Mouse (Mus musculus) CH12.LX (cell line): ENCODE measurements around the gene Pkn2. TPM values are rescaled to one million over a fixed set of nuclear protein-coding genes. Genes with fewer than 3 reads are reported as not detected.

Source experiments
- DNase-seq: peaks from one replicate; pipeline ENCODE4 v3.0.0-alpha.2; 2013; ENCODE audit errors: extremely low read depth
- H3K27ac ChIP-seq: 2 replicates; pipeline ENCODE4 v1.5.1; 2012; ENCODE audit warnings: low read depth, mild to moderate bottlenecking, control low read depth, moderate library complexity; ENCODE audit not compliant: insufficient read depth
- H3K27me3 ChIP-seq: replicated peaks from 2 replicates; pipeline ENCODE3; 2012; ENCODE audit warnings: inconsistent platforms
- H3K36me3 ChIP-seq, 2 experiments: replicated peaks in 1 of 2; 2 replicates each; pipeline versions ENCODE3 to v1.6.1; 2012; ENCODE audit warnings: inconsistent platforms in 1 of 2, low read length in 1 of 2, mild to moderate bottlenecking in 1 of 2, mixed read lengths in 1 of 2, moderate library complexity in 1 of 2; ENCODE audit not compliant: control insufficient read depth in 1 of 2, insufficient read depth in 1 of 2
- H3K4me1 ChIP-seq, 2 experiments: 2 replicates each; pipeline ENCODE4 v1.6.1; 2012; ENCODE audit warnings: inconsistent platforms in 1 of 2, moderate library complexity in 1 of 2; ENCODE audit not compliant: insufficient read depth in 2 of 2, control insufficient read depth in 1 of 2
- H3K4me2 ChIP-seq: 2 replicates; pipeline ENCODE4 v1.6.1; 2012; ENCODE audit warnings: low read depth, mild to moderate bottlenecking, control low read depth; ENCODE audit not compliant: poor library complexity, insufficient read depth, severe bottlenecking
- H3K4me3 ChIP-seq, 3 experiments: fragments of 150-350 bp in 1 of 3; sonication (generic) in 1 of 3; replicated peaks in 1 of 3; 2 replicates each; pipeline versions ENCODE3 to v1.5.1; 2011 to 2012; ENCODE audit warnings: low read depth in 2 of 3, low read length in 2 of 3, mild to moderate bottlenecking in 2 of 3, moderate library complexity in 2 of 3, control low read depth in 1 of 3, improper control_type of control experiment in 1 of 3, inconsistent platforms in 1 of 3, mixed read lengths in 1 of 3; ENCODE audit not compliant: poor library complexity in 1 of 3
- H3K79me2 ChIP-seq: replicated peaks from 2 replicates; pipeline ENCODE4 v1.6.1; 2012; ENCODE audit warnings: mild to moderate bottlenecking, moderate library complexity; ENCODE audit not compliant: control insufficient read depth, poor library complexity, insufficient read depth, severe bottlenecking; ENCODE audit errors: extremely low read depth
- H3K9ac ChIP-seq: 2 replicates; pipeline ENCODE4 v1.6.1; 2012; ENCODE audit warnings: low read depth, mild to moderate bottlenecking, control low read depth, moderate library complexity; ENCODE audit not compliant: insufficient read depth
- H3K9me3 ChIP-seq: replicated peaks from 2 replicates; pipeline ENCODE3; 2012; ENCODE audit warnings: low read length, inconsistent platforms, mixed read lengths
- BHLHE40 ChIP-seq: IDR thresholded peaks from 2 replicates; pipeline ENCODE4 v1.6.1; 2011; ENCODE audit warnings: mild to moderate bottlenecking, low read depth, low read length, improper control_type of control experiment
- CHD1 ChIP-seq: IDR thresholded peaks from 2 replicates; pipeline ENCODE4 v1.6.1; 2012; ENCODE audit warnings: low read depth, low read length, improper control_type of control experiment, inconsistent platforms
- CHD2 ChIP-seq: IDR thresholded peaks from 2 replicates; pipeline ENCODE4 v1.6.1; 2011; ENCODE audit warnings: low read length, improper control_type of control experiment
- CTCF ChIP-seq, 2 experiments: IDR thresholded peaks in 1 of 2; conservative IDR thresholded peaks in 1 of 2; 2 replicates each; pipeline ENCODE4 v1.5.1; 2011 to 2012; ENCODE audit warnings: low read depth in 2 of 2, low read length in 2 of 2, improper control_type of control experiment in 1 of 2, inconsistent platforms in 1 of 2, mild to moderate bottlenecking in 1 of 2, moderate library complexity in 1 of 2
- ELF1 ChIP-seq: IDR thresholded peaks from 2 replicates; pipeline ENCODE4 v1.6.1; 2014; ENCODE audit warnings: low read depth, mild to moderate bottlenecking, inconsistent platforms, low read length, improper control_type of control experiment
- EP300 ChIP-seq: IDR thresholded peaks from 2 replicates; pipeline ENCODE4 v1.6.1; 2011; ENCODE audit warnings: low read length, improper control_type of control experiment
- GABPA ChIP-seq: IDR thresholded peaks from 2 replicates; pipeline ENCODE4 v1.6.1; 2012; ENCODE audit warnings: low read depth, low read length, improper control_type of control experiment, inconsistent platforms; ENCODE audit not compliant: insufficient replicate concordance
- HCFC1 ChIP-seq: IDR thresholded peaks from 2 replicates; pipeline ENCODE4 v1.6.1; 2012; ENCODE audit warnings: low read depth, mild to moderate bottlenecking, inconsistent platforms, low read length, improper control_type of control experiment
- MAFK ChIP-seq: IDR thresholded peaks from 2 replicates; pipeline ENCODE4 v1.6.1; 2011; ENCODE audit warnings: low read length, improper control_type of control experiment; ENCODE audit not compliant: insufficient replicate concordance
- MAZ ChIP-seq: IDR thresholded peaks from 2 replicates; pipeline ENCODE4 v1.6.1; 2012; ENCODE audit warnings: low read depth, mild to moderate bottlenecking, inconsistent platforms, low read length, improper control_type of control experiment, moderate library complexity
- MXI1 ChIP-seq: IDR thresholded peaks from 2 replicates; pipeline ENCODE4 v1.6.1; 2011; ENCODE audit warnings: mild to moderate bottlenecking, low read depth, low read length, improper control_type of control experiment
- NELFE ChIP-seq: IDR thresholded peaks from 2 replicates; pipeline ENCODE4 v1.6.1; 2011; ENCODE audit warnings: low read depth, low read length, improper control_type of control experiment
- POLR2AphosphoS2 ChIP-seq: IDR thresholded peaks from 2 replicates; pipeline ENCODE4 v1.6.1; 2011; ENCODE audit warnings: low read depth, low read length, improper control_type of control experiment
- RAD21 ChIP-seq: IDR thresholded peaks from 2 replicates; pipeline ENCODE4 v1.6.1; 2011; ENCODE audit warnings: low read depth, mild to moderate bottlenecking, low read length, improper control_type of control experiment, moderate library complexity
- TBP ChIP-seq: conservative IDR thresholded peaks from 2 replicates; pipeline ENCODE4 v1.6.1; 2011; ENCODE audit warnings: low read depth, low read length, improper control_type of control experiment
- TCF12 ChIP-seq: IDR thresholded peaks from 2 replicates; pipeline ENCODE4 v1.6.1; 2014; ENCODE audit warnings: low read depth, mild to moderate bottlenecking, inconsistent platforms, low read length, improper control_type of control experiment
- ZC3H11A ChIP-seq: IDR thresholded peaks from 2 replicates; pipeline ENCODE4 v1.6.1; 2012; ENCODE audit warnings: low read depth, mild to moderate bottlenecking, inconsistent platforms, low read length, improper control_type of control experiment
- ZNF384 ChIP-seq: IDR thresholded peaks from 2 replicates; pipeline ENCODE4 v1.6.1; 2012; ENCODE audit warnings: low read depth, low read length, improper control_type of control experiment, inconsistent platforms
- dilution Hi-C: fragments of 300-500 bp; cut with MboI; formaldehyde crosslinking; loops from 2 replicates; pipeline ENCODE4 v1.14.3; 2020; ENCODE audit warnings: low sequenced_read_pairs; ENCODE audit not compliant: extremely low pct_unique_long_range_greater_than_20kb, extremely low pct_ligation_motif_present
- in situ Hi-C: fragments of 300-500 bp; cut with MboI; formaldehyde crosslinking; loops from 3 replicates; pipeline ENCODE4 v1.14.3; 2019; ENCODE audit warnings: low sequenced_read_pairs, low pct_ligation_motif_present, low pct_unique_long_range_greater_than_20kb, mixed read lengths
- polyA plus RNA-seq: library from polyadenylated mRNA; unstranded; fragments of >175 nt; gene quantifications from 2 replicates; pipeline ENCODE4 v1.2.1, GENCODE M21; 2012; ENCODE audit warnings: low read depth; ENCODE audit not compliant: insufficient read length
- total RNA-seq, 2 experiments: library from RNA; depleted of rRNA; stranded (reverse); fragments of 300-350 nt in 1 of 2; fragments of >200 nt in 1 of 2; gene quantifications; 2 replicates each; pipeline ENCODE4 v1.2.3; 2012 to 2014

Gene Pkn2
- total and polyA plus RNA-seq, 3 experiments = 39.5 to 54.3 (median 49.2) TPM

- no peaks in the 10 kb centered on the region for H3K9me3 ChIP-seq
- H3K9ac ChIP-seq = no peak overlapping the region
- no peak for TF ChIP-seq CTCF (conservative IDR thresholded peaks at IDR 0.05 in 1 of 2, IDR thresholded peaks at IDR 0.05 in 1 of 2; ENCODE audit: low read depth in 2 of 2, low read length in 2 of 2)
- no peak for TF ChIP-seq TCF12
- no peak for TF ChIP-seq RAD21
- no peak for TF ChIP-seq ZC3H11A
- no peak for TF ChIP-seq GABPA
- TF ChIP-seq MAZ = no peak
- TF ChIP-seq MAFK = no peak
- TF ChIP-seq CHD1 = no peak
- TF ChIP-seq POLR2AphosphoS2 = no peak
- no peak for TF ChIP-seq NELFE
- TF ChIP-seq, all 38 proteins: peak for 0
- H3K36me3 ChIP-seq = peaks cover 0 to 4% of the 10 kb centered on the region in 2 experiments
- in situ Hi-C loops = no loop called here
- H3K79me2 ChIP-seq = no peaks in the 10 kb centered on the region
- dilution Hi-C loops = no loop called here
- DNase-seq = no peak
- no peaks in the 10 kb centered on the region for H3K4me1 ChIP-seq
- H3K4me3 ChIP-seq = no peak overlapping the region
- no peak overlapping the region for H3K27ac ChIP-seq
- no peaks in the 10 kb centered on the region for H3K27me3 ChIP-seq
- H3K4me2 ChIP-seq = no peak overlapping the region
These were observed 126.5 kb downstream of the Pkn2 start for GRCm38 (mm10) chr3:142755132-142755867.

- no peak overlapping the region for H3K27ac ChIP-seq
- TF ChIP-seq EP300 (no peak), TCF12 (no peak), CHD2 (no peak), ZNF384 (no peak), HCFC1 (no peak), MXI1 (no peak), CTCF (conservative IDR thresholded peaks at IDR 0.05 in 1 of 2, IDR thresholded peaks at IDR 0.05 in 1 of 2; ENCODE audit: low read depth in 2 of 2, low read length in 2 of 2) (no peak), BHLHE40 (no peak), GABPA (no peak), TBP (no peak), CHD1 (no peak), NELFE (no peak), ELF1 (no peak)
- TF ChIP-seq, all 38 proteins: peak for 0
- H3K4me1 ChIP-seq = 0 out of 4 replicates have a peak, but pooled peaks cover 0 to 3% of the 10 kb centered on the region in 2 experiments
- dilution Hi-C loops = no loop called here
- no peak overlapping the region for H3K9ac ChIP-seq
- in situ Hi-C loops = no loop called here
- peaks cover 0 to 17% of the 10 kb centered on the region in 2 experiments for H3K36me3 ChIP-seq
- peak overlapping the region; percentile 2; the same call in 1 of the 2 replicates for H3K4me2 ChIP-seq
- no peaks in the 10 kb centered on the region for H3K79me2 ChIP-seq
- no peaks in the 10 kb centered on the region for H3K9me3 ChIP-seq
- no peak for DNase-seq
- H3K4me3 ChIP-seq = no peak overlapping the region
- H3K27me3 ChIP-seq = no peaks in the 10 kb centered on the region
These were observed 132.7 kb downstream of the Pkn2 start for GRCm38 (mm10) chr3:142749131-142749530.
